Comparison of ENCODE assay signal across 11 mouse cellular contexts in genomic region chr19:36090781-36091180, GRCm38 (mm10). TPM values are rescaled to one million over a fixed set of nuclear protein-coding genes. Genes with fewer than 3 reads are reported as not detected.
DNase-seq lines count a peak whose midpoint lies in the region; ATAC-seq and TF ChIP-seq lines count a peak whose summit lies in the region.
"Had no signal": no experiment of that assay in that cellular context is flagged by ENCODE, and none has a peak within 500 bp of the region (broad histone marks: within the 10 kb centered on the region; RNA-seq: fewer than 3 reads in every experiment).

No protein-coding gene starts in this region.

- H3K27ac ChIP-seq in hindbrain, embryonic 11.5 days (ENCODE audit: low read depth, low read length): no peak overlapping the region
- no peak overlapping the region for H3K27ac ChIP-seq in hindbrain, embryonic 13.5 days
- no peak overlapping the region for H3K27ac ChIP-seq in embryonic fibroblast, embryonic 13.5 days (ENCODE audit: insufficient read depth, low read length)
- H3K27ac ChIP-seq: embryonic facial prominence, embryonic 13.5 days had no signal

- H3K4me2 ChIP-seq in hindbrain, embryonic 11.5 days (replicated peaks; ENCODE audit: low read depth, low read length): no peak overlapping the region
- H3K4me2 ChIP-seq in hindbrain, embryonic 13.5 days: no peak overlapping the region
- H3K4me2 ChIP-seq: embryonic facial prominence, embryonic 13.5 days had no signal

- peak; percentile 48 for DNase-seq in hindbrain, embryonic 11.5 days (ENCODE audit: low spot score)
- DNase-seq in 3T3-L1 (ENCODE audit: low read depth, low spot score) (peak; percentile 81), G1E (ENCODE audit: low spot score) (no peak)
- no peak for DNase-seq in right cerebral cortex, postnatal 4 days
- no peak for DNase-seq in left cerebral cortex, postnatal 4 days
- DNase-seq in spleen, postnatal 10 days (ENCODE audit: low spot score in 2 of 2): no peak

- no peak for ATAC-seq in hindbrain, embryonic 11.5 days (ENCODE audit: low FRiP score)
- no peak for ATAC-seq in hindbrain, embryonic 13.5 days (ENCODE audit: low FRiP score)
- no peak for ATAC-seq in G1E (ENCODE audit: extremely low read depth, insufficient number of reproducible peaks, low FRiP score, poor library complexity, severe bottlenecking)

- no peaks in the 10 kb centered on the region for H3K27me3 ChIP-seq in hindbrain, embryonic 11.5 days (ENCODE audit: control insufficient read depth, insufficient read depth, low read length)
- H3K27me3 ChIP-seq in hindbrain, embryonic 13.5 days: no peaks in the 10 kb centered on the region
- H3K27me3 ChIP-seq in G1E (ENCODE audit: insufficient read depth, low read length): no peaks in the 10 kb centered on the region
- H3K27me3 ChIP-seq: embryonic facial prominence, embryonic 13.5 days had no signal

- no peaks in the 10 kb centered on the region for H3K4me1 ChIP-seq in hindbrain, embryonic 11.5 days (replicated peaks; ENCODE audit: control insufficient read depth, insufficient read depth, low read length)
- no peaks in the 10 kb centered on the region for H3K4me1 ChIP-seq in hindbrain, embryonic 13.5 days (replicated peaks)
- no peaks in the 10 kb centered on the region for H3K4me1 ChIP-seq in G1E (ENCODE audit: insufficient read depth, low read depth, low read length)
- no peaks in the 10 kb centered on the region for H3K4me1 ChIP-seq in embryonic fibroblast, embryonic 13.5 days (ENCODE audit: control insufficient read depth, insufficient read depth, low read length)
- H3K4me1 ChIP-seq: embryonic facial prominence, embryonic 13.5 days had no signal

- H3K4me3 ChIP-seq in hindbrain, embryonic 11.5 days (ENCODE audit: low read depth, low read length): no peak overlapping the region
- H3K4me3 ChIP-seq in hindbrain, embryonic 13.5 days: no peak overlapping the region
- H3K4me3 ChIP-seq in G1E (ENCODE audit: low read depth, low read length): no peak overlapping the region
- no peak overlapping the region for H3K4me3 ChIP-seq in embryonic fibroblast, embryonic 13.5 days (ENCODE audit: insufficient read depth, low read length)
- H3K4me3 ChIP-seq: embryonic facial prominence, embryonic 13.5 days had no signal

- 0 out of 2 replicates have a peak, but pooled peaks cover 2% of the 10 kb centered on the region for H3K36me3 ChIP-seq in hindbrain, embryonic 11.5 days (ENCODE audit: control insufficient read depth, insufficient read depth, low read length)
- H3K36me3 ChIP-seq in hindbrain, embryonic 13.5 days: peaks cover 77% of the 10 kb centered on the region
- H3K36me3 ChIP-seq in G1E (replicated peaks): peaks cover 86% of the 10 kb centered on the region

- H3K9me3 ChIP-seq in hindbrain, embryonic 11.5 days (ENCODE audit: control insufficient read depth, low read length): no peaks in the 10 kb centered on the region
- no peaks in the 10 kb centered on the region for H3K9me3 ChIP-seq in hindbrain, embryonic 13.5 days
- H3K9me3 ChIP-seq in G1E (replicated peaks): no peaks in the 10 kb centered on the region
- H3K9me3 ChIP-seq: embryonic facial prominence, embryonic 13.5 days had no signal

- 64% methylated on average over 5 of the region's 5 CpGs for WGBS in hindbrain, embryonic 11.5 days
- 54% methylated on average over 5 of the region's 5 CpGs for whole genome bisulfite sequencing in hindbrain, embryonic 13.5 days

- TF ChIP-seq CTCF in G1E (IDR thresholded peaks at IDR 0.05; ENCODE audit: low read depth, low read length): peak; percentile 22; the same call in 1 of the 2 replicates
- TF ChIP-seq CTCF in embryonic fibroblast, embryonic 13.5 days (IDR thresholded peaks at IDR 0.05; ENCODE audit: borderline replicate concordance, insufficient read depth, low read length): peak; percentile 30; the same call in 1 of the 2 replicates

- no peak for TF ChIP-seq POLR2A in embryonic fibroblast, embryonic 13.5 days (IDR thresholded peaks at IDR 0.05; ENCODE audit: low read depth, low read length)

- intact Hi-C loops in left cerebral cortex, postnatal 4 days (cut with DNase I): no loop called here

- no peak overlapping the region for H3K9ac ChIP-seq in hindbrain, embryonic 11.5 days (ENCODE audit: low read depth, low read length)
- H3K9ac ChIP-seq in hindbrain, embryonic 13.5 days: no peak overlapping the region
- H3K9ac ChIP-seq: embryonic facial prominence, embryonic 13.5 days had no signal

RNA-seq across cellular contexts. Expression of gene Rpp30, which starts 7.3 kb away (rescaled TPM):
- polyA plus RNA-seq in hindbrain, embryonic 11.5 days (2014; fragmentation: Nextera tagmentation; extraction: Ambion mirVana): 106 and 110 TPM in 2 replicates
- 75.1 and 78.1 TPM in 2 replicates for polyA plus RNA-seq in hindbrain, embryonic 13.5 days (2015; fragmentation: Nextera tagmentation; extraction: Ambion mirVana)
- 87.4 and 113 TPM in 2 replicates for total RNA-seq in G1E (2014; fragmentation: Nextera tagmentation)
- total RNA-seq in G1E (2017): 43.6 and 53.9 TPM in 2 replicates
- 4.0 and 4.2 TPM in 2 replicates for polyA plus RNA-seq in G1E (2012)
- polyA plus RNA-seq in embryonic fibroblast, embryonic 13.5 days (2011; ENCODE audit: insufficient read length, low read depth, missing spikeins): 23.8 and 29.5 TPM in 2 replicates
- 10 to 100 TPM; 20.1 to 28.2 TPM for total RNA-seq in left cerebral cortex, postnatal 4 days (2021)

RNA-seq across cellular contexts. Expression of gene Ankrd1, which starts 29.1 kb away (rescaled TPM):
- 0.11 TPM in 1 of 2 replicates, not detected in the other for polyA plus RNA-seq in hindbrain, embryonic 11.5 days (2014; fragmentation: Nextera tagmentation; extraction: Ambion mirVana)
- polyA plus RNA-seq in hindbrain, embryonic 13.5 days (2015; fragmentation: Nextera tagmentation; extraction: Ambion mirVana): 0.14 and 0.35 TPM in 2 replicates
- not detected in 2 replicates for total RNA-seq in G1E (2014; fragmentation: Nextera tagmentation)
- total RNA-seq in G1E (2017): 0.22 TPM in 1 of 2 replicates, not detected in the other
- not detected in 2 replicates for polyA plus RNA-seq in G1E (2012)
- polyA plus RNA-seq in embryonic fibroblast, embryonic 13.5 days (2011; ENCODE audit: insufficient read length, low read depth, missing spikeins): 30.6 and 110 TPM in 2 replicates
- total RNA-seq in left cerebral cortex, postnatal 4 days (2021): not detected
- total RNA-seq: left cerebral cortex, postnatal 25 days had no signal
- polyA plus RNA-seq: small intestine, adult 2 months had no signal

RNA-seq across cellular contexts. Expression of gene Htr7, which starts 33.5 kb away (rescaled TPM):
- 0.32 and 0.99 TPM in 2 replicates for polyA plus RNA-seq in hindbrain, embryonic 11.5 days (2014; fragmentation: Nextera tagmentation; extraction: Ambion mirVana)
- polyA plus RNA-seq in hindbrain, embryonic 13.5 days (2015; fragmentation: Nextera tagmentation; extraction: Ambion mirVana): 8.3 and 8.8 TPM in 2 replicates
- total RNA-seq in G1E (2014; fragmentation: Nextera tagmentation) (not detected in 2 replicates), G1E (2017) (0.05 TPM in 1 of 2 replicates, not detected in the other)
- not detected in 2 replicates for polyA plus RNA-seq in G1E (2012)
- polyA plus RNA-seq in embryonic fibroblast, embryonic 13.5 days (2011; ENCODE audit: insufficient read length, low read depth, missing spikeins): 0.30 and 0.44 TPM in 2 replicates
- 10 to 100 TPM in 1 of 2 experiments, 1 to 10 TPM in 1; 9.3 to 11.4 TPM for total RNA-seq in left cerebral cortex, postnatal 4 days (2021)

Comparison
In these comparisons a context has a peak if more than half of its experiments do, and no peak if none do; other contexts are left out.
1. DNase-seq: peak in hindbrain, embryonic 11.5 days (single experiment) and 3T3-L1 (single experiment); none in G1E (single experiment), right cerebral cortex, postnatal 4 days (single experiment), left cerebral cortex, postnatal 4 days (single experiment) and spleen, postnatal 10 days (0 of 2).
2. RNA of gene Ankrd1, which starts 29.1 kb away (polyA plus RNA-seq): 30.6 to 110 TPM in embryonic fibroblast, embryonic 13.5 days; 0.14 to 0.35 TPM in hindbrain, embryonic 13.5 days, 0.11 TPM in hindbrain, embryonic 11.5 days and not detected in G1E; every median in the first group is over 10 times any median in the second.